Mouse (Mus musculus) bone marrow, adult 2 months (tissue): ENCODE data around the gene Ptpn6. TPM values are rescaled to one million over a fixed set of nuclear protein-coding genes. Genes with fewer than 3 reads are reported as not detected.
"Not testable (repeated sequence)": the region's sequence is repeated elsewhere in the genome, so short reads cannot be mapped to it uniquely, and the experiment has no call there.

ENCODE experiments used
- H3K27ac ChIP-seq: fragments of 200-500 bp; 2 replicates; pipeline ENCODE4 v1.5.1; 2012; ENCODE audit warnings: low read depth, mild to moderate bottlenecking, control low read depth, inconsistent platforms, low read length; ENCODE audit not compliant: control insufficient read depth, poor library complexity, insufficient read depth
- H3K4me1 ChIP-seq: fragments of 200-500 bp; 2 replicates; pipeline ENCODE4 v1.6.1; 2011; ENCODE audit warnings: low read length; ENCODE audit not compliant: control insufficient read depth, insufficient read depth
- H3K4me3 ChIP-seq: fragments of 200-500 bp; replicated peaks from 2 replicates; pipeline ENCODE3; 2011; ENCODE audit warnings: mild to moderate bottlenecking, low read depth, low read length, control low read depth; ENCODE audit not compliant: control insufficient read depth
- CTCF ChIP-seq: fragments of 200-500 bp; IDR thresholded peaks from 2 replicates; pipeline ENCODE4 v1.5.1; 2011; ENCODE audit warnings: low read length, control low read depth; ENCODE audit not compliant: control insufficient read depth, insufficient read depth
- POLR2A ChIP-seq: fragments of 200-500 bp; IDR thresholded peaks from 2 replicates; pipeline ENCODE4 v1.6.1; 2011; ENCODE audit warnings: low read depth, mild to moderate bottlenecking, control low read depth, low read length, borderline replicate concordance; ENCODE audit not compliant: control insufficient read depth
- WGBS: fragments of 180-500 bp; shearing (Covaris S2); methylation state at CpG from one replicate; pipeline ENCODE4 v1.1.7; 2018; 5-methylcytosine and 5-hydroxymethylcytosine counted together
- polyA plus RNA-seq: library from polyadenylated mRNA; stranded (reverse); fragments of >200 nt; gene quantifications from 2 replicates; pipeline ENCODE4 v1.2.4, GENCODE M21; 2011; ENCODE audit warnings: low replicate concordance; ENCODE audit not compliant: missing spikeins, insufficient read depth, insufficient read length

The Ptpn6 gene
- polyA plus RNA-seq, 1 experiment: 439 TPM

GRCm38 (mm10) chr6:124694166-124694955 is 44.2 kb downstream of the Ptpn6 start:
- Histone ChIP-seq H3K27ac (no peak overlapping the region), H3K4me1 (no peaks in the 10 kb centered on the region), H3K4me3 (no peak overlapping the region)
- WGBS: 66% methylated on average over 15 of the region's 15 CpGs
- TF ChIP-seq POLR2A: no peak
- TF ChIP-seq CTCF: no peak

GRCm38 (mm10) chr6:124693243-124693981 is 45.1 kb downstream of the Ptpn6 start:
- Histone ChIP-seq H3K27ac (no peak overlapping the region), H3K4me3 (no peak overlapping the region), H3K4me1 (no peaks in the 10 kb centered on the region)
- WGBS: 58% methylated on average over 15 of the region's 15 CpGs
- TF ChIP-seq CTCF: no peak
- TF ChIP-seq POLR2A: no peak

- 59% methylated on average over 3 of the region's 3 CpGs for WGBS
- peaks cover 1% of the 10 kb centered on the region; the same call in 1 of the 2 replicates for H3K4me1 ChIP-seq
- TF ChIP-seq CTCF (no peak), POLR2A (no peak)
- H3K27ac ChIP-seq: no peak overlapping the region
- H3K4me3 ChIP-seq: no peak overlapping the region
These were observed 48.0 kb downstream of the Ptpn6 start for GRCm38 (mm10) chr6:124690517-124690916.

GRCm38 (mm10) chr6:124689011-124689410 is 49.5 kb downstream of the Ptpn6 start:
- no peak overlapping the region for H3K4me3 ChIP-seq
- 90% methylated on average over 3 of the region's 3 CpGs for WGBS
- TF ChIP-seq POLR2A (no peak), CTCF (no peak)
- peaks cover 1% of the 10 kb centered on the region; the same call in 1 of the 2 replicates for H3K4me1 ChIP-seq
- H3K27ac ChIP-seq: no peak overlapping the region

GRCm38 (mm10) chr6:124688151-124688758 is 50.3 kb downstream of the Ptpn6 start:
- H3K4me1 ChIP-seq: peaks cover 1% of the 10 kb centered on the region; the same call in 1 of the 2 replicates
- H3K27ac ChIP-seq: peak overlapping the region; percentile 48
- H3K4me3 ChIP-seq: peak overlapping the region; percentile 21
- no peak for TF ChIP-seq CTCF
- TF ChIP-seq POLR2A: no peak
- WGBS: 32% methylated on average over 8 of the region's 8 CpGs

- H3K27ac ChIP-seq, H3K4me3 ChIP-seq, H3K4me1 ChIP-seq: not testable (repeated sequence)
- 76% methylated on average over 1 of the region's 1 CpGs for WGBS
These were observed 51.9 kb downstream of the Ptpn6 start for GRCm38 (mm10) chr6:124686644-124687043.

GRCm38 (mm10) chr6:124685606-124686386 is 52.7 kb downstream of the Ptpn6 start:
- Histone ChIP-seq H3K4me1 (peaks cover 1% of the 10 kb centered on the region; the same call in 1 of the 2 replicates), H3K4me3 (no peak overlapping the region), H3K27ac (no peak overlapping the region)
- 59% methylated on average over 12 of the region's 12 CpGs for WGBS
- TF ChIP-seq CTCF (no peak), POLR2A (no peak)
